Mouse (Mus musculus) gastrocnemius, adult 8-10 months (tissue): ENCODE measurements around the gene 5330417H12Rik. TPM values are rescaled to one million over a fixed set of nuclear protein-coding genes. Genes with fewer than 3 reads are reported as not detected.

ENCODE experiments used
- DNase-seq, 2 experiments: peaks; one replicate each; pipeline ENCODE4 v3.0.0; 2022; ENCODE audit warnings: low spot score in 2 of 2
- total RNA-seq, 4 experiments: library from RNA; stranded (reverse); gene quantifications; 2 replicates each; pipeline ENCODE4 v1.2.4; 2022

5330417H12Rik gene
- total RNA-seq: not detected

GRCm38 (mm10) chr7:107625061-107625460, at the start of gene 5330417H12Rik:
Gene 5330417H12Rik, minus strand, starts transcription at chr7:107625161.
- DNase-seq: no peak

DNA sequence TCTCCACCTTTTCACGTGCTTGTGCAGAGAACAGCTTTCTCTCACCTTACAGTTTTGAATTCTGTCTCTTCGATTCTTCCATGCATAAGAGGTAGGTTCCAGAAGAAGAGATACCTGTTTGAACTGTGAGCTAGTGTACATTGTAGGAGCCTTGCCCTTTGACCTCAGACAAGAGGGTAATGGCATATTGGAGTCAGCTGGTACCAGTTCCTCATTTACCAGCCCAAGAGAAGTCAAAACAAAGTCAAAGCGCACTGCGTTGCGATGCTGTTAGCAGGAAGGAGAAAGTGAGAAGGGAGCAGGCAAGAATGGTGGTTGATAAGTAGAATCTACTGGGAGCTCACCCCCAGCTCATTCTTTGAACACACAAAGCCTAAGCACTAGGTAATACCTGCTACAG, 43.6 kb upstream of the 5330417H12Rik start:
- no peak for DNase-seq

DNA sequence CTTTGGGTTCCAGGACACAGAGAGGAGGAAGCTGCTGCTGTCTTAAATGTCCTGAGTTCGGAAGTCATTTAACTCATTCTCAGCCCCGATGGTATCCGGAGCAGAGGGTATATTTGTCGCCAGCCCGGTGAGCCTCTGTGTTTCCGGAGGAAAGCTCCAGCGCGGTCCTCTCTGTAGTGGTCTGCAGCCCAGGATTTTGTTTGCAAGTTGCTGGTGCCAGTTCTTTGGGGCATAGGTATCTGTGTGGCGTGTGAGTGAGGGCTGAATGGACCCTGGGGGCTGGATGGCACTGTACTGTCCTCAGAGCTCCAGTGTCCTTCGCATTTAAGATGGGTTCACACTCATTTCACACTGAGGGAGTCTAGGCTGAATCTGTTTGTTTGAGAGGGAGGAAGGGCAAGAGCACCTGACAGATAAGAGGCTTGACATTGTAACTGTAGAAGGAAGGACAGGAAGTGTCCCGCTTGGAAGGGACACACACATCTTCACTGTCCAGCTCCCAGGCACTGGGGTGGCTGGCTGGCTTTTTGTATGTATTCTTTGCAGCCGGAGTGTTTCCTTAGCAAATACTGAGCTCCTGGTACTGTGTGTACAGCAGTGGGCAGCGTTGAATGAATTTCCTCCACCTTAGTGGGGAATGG, 41.4 kb upstream of the 5330417H12Rik start:
- no peak for DNase-seq

GRCm38 (mm10) chr7:107665586-107666261, 40.8 kb upstream of the 5330417H12Rik start:
- peak; percentile 18 to 19 for DNase-seq

GRCm38 (mm10) chr7:107665221-107665585, 40.2 kb upstream of the 5330417H12Rik start:
- peak in 1 of 2 experiments; percentile 13 for DNase-seq

GRCm38 (mm10) chr7:107664063-107665056, 39.4 kb upstream of the 5330417H12Rik start:
- DNase-seq: peak; percentile 52 to 80

DNA sequence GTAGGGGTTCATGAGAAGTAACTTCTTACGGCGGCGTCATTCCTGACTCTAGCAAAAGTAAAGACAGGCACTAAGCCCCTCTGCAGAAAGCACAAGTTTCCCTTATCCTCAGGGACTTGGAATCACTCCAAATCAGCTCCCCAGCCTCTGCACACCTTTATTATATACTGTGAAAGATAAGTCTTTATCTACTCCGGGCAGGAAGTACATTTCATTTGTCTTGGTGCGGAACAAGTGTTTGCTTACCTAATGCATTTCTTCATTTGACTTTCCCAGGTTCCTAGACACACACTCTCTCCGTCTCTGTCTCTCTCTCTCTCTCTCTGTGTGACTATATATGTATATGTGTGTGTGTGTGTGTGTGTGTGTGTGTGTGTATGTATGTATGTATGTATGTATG, 38.7 kb upstream of the 5330417H12Rik start:
- DNase-seq: no peak

DNA sequence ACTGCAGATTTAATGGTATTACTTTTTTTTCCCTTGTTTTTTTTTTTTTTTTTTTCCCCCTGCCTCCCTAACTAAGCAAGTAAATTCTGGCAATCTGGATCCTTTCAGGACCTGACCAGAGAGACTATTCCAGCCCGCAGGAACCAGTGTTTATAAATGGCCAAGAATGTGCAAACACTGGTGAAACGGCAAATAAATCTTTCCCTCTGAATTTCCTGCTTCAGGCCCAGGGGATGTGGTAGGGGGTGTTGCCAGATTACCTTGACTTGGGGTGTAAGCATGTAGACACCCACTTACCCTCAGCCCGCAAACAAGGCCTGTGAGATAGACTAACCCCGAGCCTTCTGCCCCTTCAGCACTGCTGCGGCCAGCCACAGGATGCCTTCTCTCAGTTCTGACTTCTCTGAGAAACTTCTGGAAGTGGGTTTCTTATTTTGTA, 36.9 kb upstream of the 5330417H12Rik start:
- DNase-seq: no peak

GRCm38 (mm10) chr7:107661189-107661842, 36.4 kb upstream of the 5330417H12Rik start:
- peak; percentile 47 to 50 for DNase-seq

DNA sequence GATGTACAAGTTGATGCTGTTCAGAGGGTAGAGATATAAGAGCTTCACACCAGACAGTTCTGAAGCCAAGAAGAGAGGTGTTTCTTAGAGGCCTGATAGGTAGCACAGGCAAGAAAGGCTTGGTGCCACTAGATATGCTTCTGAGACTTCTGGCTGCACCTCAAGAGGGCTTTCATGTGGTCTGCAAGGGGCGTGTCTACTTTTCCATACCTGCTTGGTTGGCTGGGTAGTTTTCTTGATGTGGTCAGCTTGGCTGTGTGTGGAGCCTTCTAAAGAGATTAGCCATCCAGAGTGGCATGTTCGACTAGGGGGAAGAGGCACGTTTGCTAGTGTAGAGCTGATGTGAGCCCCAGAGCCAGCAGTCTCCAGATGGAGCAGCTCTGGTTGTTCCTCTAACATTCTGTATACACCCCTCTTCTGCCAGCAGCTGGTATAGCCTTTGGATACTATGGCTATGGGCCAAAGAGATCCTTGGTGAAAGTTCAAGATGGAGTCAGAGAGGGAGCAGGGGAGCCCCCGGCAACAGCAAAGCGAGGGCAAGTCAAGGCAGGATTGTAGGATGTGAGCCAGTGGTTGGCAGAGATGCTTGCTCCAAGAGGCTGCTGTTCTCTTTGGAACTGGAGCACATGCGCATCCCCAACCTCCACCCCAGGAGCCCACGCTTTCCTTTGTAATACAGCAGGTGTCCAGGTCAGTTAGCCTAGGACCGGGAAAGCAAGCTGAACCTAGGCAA, 34.4 kb upstream of the 5330417H12Rik start:
- no peak for DNase-seq

- DNase-seq: no peak
Measured at GRCm38 (mm10) chr7:107656451-107656850, 31.5 kb upstream of the 5330417H12Rik start.

DNA sequence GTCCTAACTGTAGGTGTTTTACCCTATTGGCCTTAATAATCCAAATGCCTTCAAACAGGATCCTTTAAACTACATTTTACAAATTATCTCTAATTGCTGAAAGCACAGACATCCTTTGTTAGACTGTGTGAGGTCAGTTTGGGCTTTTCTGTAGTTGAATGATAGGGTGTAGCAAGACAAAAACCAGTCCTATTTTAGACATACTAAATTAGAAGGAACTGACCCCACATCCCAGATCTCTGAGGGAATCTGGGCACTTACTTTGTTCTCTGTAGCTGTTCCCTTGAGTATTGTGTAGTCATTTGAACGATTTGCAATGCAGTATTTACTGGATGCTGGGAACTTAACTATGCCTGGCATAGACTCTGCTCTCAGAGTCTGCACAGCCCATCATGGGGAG, 26.9 kb upstream of the 5330417H12Rik start:
- no peak for DNase-seq

GRCm38 (mm10) chr7:107649990-107650389, 25.0 kb upstream of the 5330417H12Rik start:
- no peak for DNase-seq

DNA sequence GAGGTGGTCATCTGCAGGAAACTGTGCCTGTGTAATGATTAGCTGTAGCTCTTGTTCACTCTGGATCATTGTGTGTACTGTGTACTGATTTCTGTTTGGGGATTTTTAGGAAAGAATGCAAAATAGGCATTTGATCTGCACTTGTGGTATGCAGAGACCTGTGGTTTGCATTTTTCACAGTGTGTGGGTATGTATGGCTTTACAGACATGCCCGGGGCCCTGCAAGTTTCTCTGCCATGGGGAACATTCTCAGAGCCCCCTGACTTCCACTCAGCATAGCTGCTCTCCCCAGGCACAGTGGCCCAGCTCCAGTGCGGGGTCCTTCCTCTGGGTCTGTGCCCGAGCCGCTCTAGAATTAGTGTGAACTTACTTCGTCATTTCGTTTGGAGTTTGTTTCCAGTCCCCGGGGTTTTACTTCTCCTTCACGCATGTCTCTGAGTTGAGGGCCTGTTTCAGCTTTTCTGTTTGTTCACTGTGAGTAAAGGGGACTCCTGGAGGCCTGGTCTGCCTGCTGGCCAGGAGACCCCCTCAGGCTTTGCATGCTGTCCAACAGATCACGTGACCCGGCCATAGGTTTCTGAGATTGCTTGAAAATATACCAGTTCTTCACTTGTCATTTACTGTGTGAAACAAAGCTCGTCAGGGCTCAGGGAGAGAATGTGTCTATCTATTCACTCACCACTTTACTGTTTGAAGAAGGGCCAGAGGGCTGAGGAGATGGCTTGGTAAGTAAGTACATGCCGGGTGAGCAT, 24.2 kb upstream of the 5330417H12Rik start:
- DNase-seq: no peak

DNA sequence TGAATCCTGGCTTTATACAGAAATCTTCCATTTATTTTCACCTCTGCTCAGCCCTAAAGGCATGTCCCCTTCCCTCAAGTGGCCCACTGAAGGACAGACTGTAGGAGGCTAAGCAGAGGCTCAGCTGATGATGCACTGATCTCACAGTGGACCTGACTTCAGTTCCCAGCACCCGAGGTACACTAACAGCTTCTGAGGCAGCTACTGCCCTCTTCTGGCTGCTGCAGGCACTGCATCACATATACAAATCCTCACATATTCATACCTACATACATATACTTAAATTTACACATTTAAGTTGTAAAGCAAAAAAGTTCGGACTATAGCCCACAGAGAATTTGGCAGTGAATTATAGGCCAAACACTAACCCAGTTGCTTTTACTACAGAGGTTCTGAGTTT, 20.0 kb upstream of the 5330417H12Rik start:
- DNase-seq: no peak

DNA sequence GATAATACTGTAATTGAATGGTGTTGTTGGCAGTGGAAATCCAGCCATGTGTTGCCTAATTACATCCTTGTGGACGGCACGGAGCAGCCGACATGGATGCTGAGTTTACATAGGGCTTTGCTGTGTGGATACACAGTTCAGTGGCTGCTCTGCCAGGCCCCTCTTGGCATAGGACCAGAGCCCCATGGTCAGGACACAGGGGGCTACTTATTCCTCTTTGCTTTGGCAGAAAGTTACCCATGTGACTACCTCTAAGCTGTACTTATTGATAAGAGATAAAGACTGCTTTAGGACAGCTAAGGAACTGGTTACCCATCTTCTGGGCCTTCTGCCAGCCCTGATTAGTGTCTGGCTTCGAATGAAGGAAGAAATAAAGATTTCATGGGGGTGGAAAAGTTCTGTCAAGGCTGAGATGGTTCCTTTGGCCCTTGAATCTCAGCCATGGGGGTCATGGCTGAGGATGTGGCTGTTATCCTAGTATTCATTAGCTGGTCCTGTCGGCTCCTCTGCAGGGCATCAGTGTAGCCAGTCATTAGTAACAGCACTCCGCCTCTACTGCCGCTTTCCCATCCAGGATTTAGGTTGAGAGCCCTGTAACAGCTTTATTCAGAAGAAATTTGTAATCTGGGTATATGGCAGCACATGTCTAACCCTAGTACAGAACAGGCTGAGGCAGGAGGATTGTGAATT, 17.8 kb upstream of the 5330417H12Rik start:
- DNase-seq: no peak

- peak; percentile 21 to 49 for DNase-seq
Measured at GRCm38 (mm10) chr7:107638026-107638425, 13.1 kb upstream of the 5330417H12Rik start.

DNA sequence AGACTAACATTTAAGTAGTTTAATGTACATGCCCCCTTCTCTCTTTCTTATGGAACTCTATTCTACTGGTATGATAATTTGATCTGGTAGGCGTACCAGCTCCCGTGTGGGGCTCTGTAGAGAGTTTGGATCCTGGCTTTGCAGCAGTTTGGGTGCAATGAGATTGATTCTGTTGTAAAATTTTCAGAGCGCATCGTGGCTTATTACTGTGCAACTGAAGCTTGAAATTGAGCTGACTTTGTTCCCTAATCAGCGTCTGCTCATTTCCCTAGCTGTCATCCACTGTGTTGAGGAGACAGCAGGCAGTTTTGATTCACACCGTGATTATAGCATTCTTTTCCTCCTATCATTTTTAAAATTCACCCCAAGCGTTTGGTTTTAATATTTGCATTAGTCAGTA, 12.4 kb upstream of the 5330417H12Rik start:
- no peak for DNase-seq

GRCm38 (mm10) chr7:107633201-107633600, 8.2 kb upstream of the 5330417H12Rik start:
- DNase-seq: peak in 1 of 2 experiments; percentile 11
